Mouse (Mus musculus) liver, adult 2 months (tissue): ENCODE measurements at regions not wholly inside any gene's neighbourhood (a gene's known extent, or its start where the extent isn't known, plus 50 kb on each side); places are given as distances from the start of the nearest gene placed in this dataset.
A peak's percentile ranks its signal among the peaks of the same experiment; 100 is the strongest.

Experiments
- DNase-seq: peaks from one replicate; pipeline ENCODE4 v3.0.0-alpha.2; 2011; ENCODE audit warnings: low read depth, low spot score; ENCODE audit errors: extremely low read depth
- H3K27ac ChIP-seq: fragments of 200-500 bp; replicated peaks from 2 replicates; pipeline ENCODE4 v1.5.1; 2012; ENCODE audit warnings: low read depth, mild to moderate bottlenecking, control low read depth, inconsistent platforms, low read length; ENCODE audit not compliant: insufficient read depth
- H3K27me3 ChIP-seq: fragments of 200-500 bp; 2 replicates; pipeline ENCODE4 v1.6.1; 2012; ENCODE audit warnings: mild to moderate bottlenecking, moderate library complexity, low read length, inconsistent platforms; ENCODE audit not compliant: control insufficient read depth, insufficient read depth
- H3K36me3 ChIP-seq: fragments of 200-500 bp; 2 replicates; pipeline ENCODE4 v1.6.1; 2012; ENCODE audit warnings: low read length, inconsistent platforms; ENCODE audit not compliant: control insufficient read depth, insufficient read depth
- H3K4me1 ChIP-seq: fragments of 200-500 bp; 2 replicates; pipeline ENCODE4 v1.6.1; 2011; ENCODE audit warnings: low read length; ENCODE audit not compliant: control insufficient read depth, insufficient read depth
- H3K4me3 ChIP-seq: fragments of 200-500 bp; 2 replicates; pipeline ENCODE4 v1.5.1; 2011; ENCODE audit warnings: low read depth, mild to moderate bottlenecking, control low read depth, low read length, moderate library complexity; ENCODE audit not compliant: insufficient read depth
- H3K79me2 ChIP-seq: fragments of 200-500 bp; 2 replicates; pipeline ENCODE4 v1.6.1; 2012; ENCODE audit warnings: inconsistent platforms, mild to moderate bottlenecking, low read length, moderate library complexity; ENCODE audit not compliant: control insufficient read depth, insufficient read depth
- H3K9ac ChIP-seq: fragments of 200-500 bp; 2 replicates; pipeline ENCODE4 v1.6.1; 2012; ENCODE audit warnings: low read depth, mild to moderate bottlenecking, control low read depth, inconsistent platforms, low read length
- CTCF ChIP-seq: fragments of 200-500 bp; IDR thresholded peaks from 2 replicates; pipeline ENCODE4 v1.5.1; 2011; ENCODE audit warnings: low read depth, low read length, control low read depth
- POLR2A ChIP-seq: fragments of 200-500 bp; IDR thresholded peaks from 2 replicates; pipeline ENCODE4 v1.6.1; 2011; ENCODE audit warnings: low read length, control low read depth; ENCODE audit not compliant: insufficient read depth; ENCODE audit errors: extremely low read depth
- WGBS: fragments of 180-500 bp; shearing (Covaris S2); methylation state at CpG from one replicate; pipeline ENCODE4 v1.1.7; 2018; 5-methylcytosine and 5-hydroxymethylcytosine counted together

- peak; percentile 6 for DNase-seq
These were observed 249.8 kb downstream of the Dmrt2 start for GRCm38 (mm10) chr19:25922052-25922451.

DNA sequence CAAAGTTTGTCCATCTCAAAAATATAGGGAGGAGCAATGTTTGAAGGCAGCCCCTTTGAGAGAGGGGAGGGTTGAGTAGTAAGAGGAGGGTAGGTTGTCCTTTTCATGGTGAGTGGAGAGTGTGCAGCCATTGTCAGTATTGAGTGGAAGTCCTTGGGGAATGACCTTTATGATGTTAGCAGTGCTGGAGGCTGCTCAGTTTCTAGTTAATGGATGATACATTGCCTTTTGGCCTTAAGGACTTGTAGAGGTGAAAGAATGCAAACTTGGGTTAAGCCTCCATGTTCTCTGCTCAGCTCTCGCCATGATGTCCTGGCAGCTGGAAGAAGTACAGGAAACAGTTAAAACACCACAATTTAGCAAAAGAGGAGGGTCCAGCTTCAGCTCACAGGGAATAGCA is 250.6 kb downstream of the Dmrt2 start:
- Histone ChIP-seq H3K36me3 (no peaks in the 10 kb centered on the region), H3K4me3 (no peak overlapping the region), H3K79me2 (no peaks in the 10 kb centered on the region), H3K9ac (no peak overlapping the region), H3K27ac (no peak overlapping the region), H3K27me3 (no peaks in the 10 kb centered on the region), H3K4me1 (no peaks in the 10 kb centered on the region)
- 68% methylated on average over 1 of the region's 1 CpGs for WGBS
- no peak for DNase-seq
- TF ChIP-seq POLR2A = no peak
- no peak for TF ChIP-seq CTCF

More at GRCm38 (mm10) chr19:25922052-25922451, 249.8 kb downstream of the Dmrt2 start:
- no peaks in the 10 kb centered on the region for H3K4me1 ChIP-seq
- no peak overlapping the region for H3K27ac ChIP-seq
- no peak overlapping the region for H3K9ac ChIP-seq
- TF ChIP-seq POLR2A = no peak
- TF ChIP-seq CTCF = no peak
- no peak overlapping the region for H3K4me3 ChIP-seq
- H3K79me2 ChIP-seq = no peaks in the 10 kb centered on the region
- H3K36me3 ChIP-seq = no peaks in the 10 kb centered on the region
- no peaks in the 10 kb centered on the region for H3K27me3 ChIP-seq

GRCm38 (mm10) chr19:25923727-25924384 is 251.6 kb downstream of the Dmrt2 start:
- Histone ChIP-seq H3K9ac (no peak overlapping the region), H3K79me2 (no peaks in the 10 kb centered on the region), H3K27ac (no peak overlapping the region), H3K4me3 (no peak overlapping the region), H3K36me3 (no peaks in the 10 kb centered on the region), H3K27me3 (no peaks in the 10 kb centered on the region), H3K4me1 (no peaks in the 10 kb centered on the region)
- no peak for TF ChIP-seq CTCF
- TF ChIP-seq POLR2A = no peak
- 86% methylated on average over 10 of the region's 10 CpGs for WGBS
- no peak for DNase-seq

DNA sequence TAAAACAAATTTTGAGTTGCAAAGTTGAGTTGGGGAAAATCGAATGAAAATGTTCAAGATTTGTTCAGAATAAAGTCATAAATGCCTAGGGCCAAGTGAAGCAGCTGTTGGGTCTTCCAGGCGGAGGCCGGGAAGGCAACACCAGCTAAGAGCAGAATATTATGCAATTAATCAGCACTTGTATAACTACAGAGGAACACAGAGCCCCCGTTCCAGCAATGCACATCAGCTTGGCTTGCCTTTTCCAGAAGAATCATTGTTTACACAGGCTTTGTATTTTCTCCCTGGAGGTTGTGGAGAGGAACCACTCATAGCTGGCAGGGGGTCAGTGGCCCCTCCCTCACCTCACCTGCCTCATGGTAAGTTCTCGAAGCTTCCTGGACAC is 252.2 kb downstream of the Dmrt2 start:
- no peak for DNase-seq
- no peak for TF ChIP-seq POLR2A
- no peak for TF ChIP-seq CTCF
- Histone ChIP-seq H3K4me3 (no peak overlapping the region), H3K4me1 (no peaks in the 10 kb centered on the region), H3K27ac (no peak overlapping the region), H3K9ac (no peak overlapping the region), H3K27me3 (no peaks in the 10 kb centered on the region), H3K36me3 (no peaks in the 10 kb centered on the region), H3K79me2 (no peaks in the 10 kb centered on the region)
- WGBS = 71% methylated on average over 5 of the region's 5 CpGs

DNA sequence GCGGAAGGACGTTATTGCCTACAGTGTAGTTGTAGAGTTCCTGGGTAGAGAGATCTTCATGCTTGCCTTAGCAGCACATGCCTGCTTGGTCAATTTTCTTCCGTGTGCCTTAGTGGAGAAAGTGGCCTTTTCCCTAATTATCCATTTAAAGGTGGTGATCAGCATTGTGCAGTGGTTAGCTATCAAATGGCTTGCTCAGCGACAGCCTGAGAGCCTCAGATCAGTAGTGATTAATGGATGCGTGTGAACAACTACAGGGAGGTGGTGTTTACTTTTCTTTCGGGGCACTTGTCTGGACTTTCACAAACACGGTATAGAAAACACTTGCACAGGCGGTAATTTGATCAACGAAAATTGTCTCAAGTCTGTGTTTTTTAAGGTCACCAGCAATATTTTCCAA is 255.0 kb downstream of the Dmrt2 start:
- no peaks in the 10 kb centered on the region for H3K27me3 ChIP-seq
- no peak overlapping the region for H3K4me3 ChIP-seq
- H3K36me3 ChIP-seq = no peaks in the 10 kb centered on the region
- H3K4me1 ChIP-seq = no peaks in the 10 kb centered on the region
- no peak overlapping the region for H3K9ac ChIP-seq
- no peak overlapping the region for H3K27ac ChIP-seq
- 42% methylated on average over 9 of the region's 9 CpGs for WGBS
- H3K79me2 ChIP-seq = no peaks in the 10 kb centered on the region
- TF ChIP-seq POLR2A = no peak
- TF ChIP-seq CTCF = no peak
- no peak for DNase-seq

- Histone ChIP-seq H3K27ac (no peak overlapping the region), H3K79me2 (no peaks in the 10 kb centered on the region), H3K9ac (no peak overlapping the region), H3K36me3 (no peaks in the 10 kb centered on the region), H3K4me3 (no peak overlapping the region), H3K4me1 (no peaks in the 10 kb centered on the region), H3K27me3 (no peaks in the 10 kb centered on the region)
- DNase-seq = no peak
- TF ChIP-seq POLR2A (no peak), CTCF (no peak)
- 20% methylated on average over 9 of the region's 9 CpGs for WGBS
These were observed 265.1 kb downstream of the Dmrt2 start for GRCm38 (mm10) chr19:25937343-25937742.

DNA sequence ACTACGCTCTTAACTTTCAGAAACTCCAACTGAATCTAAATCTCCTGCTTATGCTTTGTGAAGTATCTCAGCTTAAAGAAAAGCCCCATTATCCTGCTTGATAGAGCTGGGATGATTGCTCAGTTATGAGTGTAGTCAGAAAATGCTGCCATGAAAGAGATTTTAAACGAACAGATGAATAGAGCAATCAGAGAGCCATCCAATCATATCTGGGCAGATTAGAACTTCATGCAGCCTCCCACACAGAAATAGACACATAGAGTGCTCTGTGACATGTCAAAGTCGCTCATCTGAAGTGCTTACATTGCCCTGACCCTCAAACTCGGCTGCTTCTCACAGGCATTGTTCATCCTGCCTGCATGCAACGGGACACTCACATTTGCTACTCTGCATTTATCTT is 299.0 kb downstream of the Dmrt2 start:
- Histone ChIP-seq H3K36me3 (no peaks in the 10 kb centered on the region), H3K27me3 (no peaks in the 10 kb centered on the region), H3K4me3 (no peak overlapping the region), H3K9ac (no peak overlapping the region), H3K79me2 (no peaks in the 10 kb centered on the region), H3K4me1 (no peaks in the 10 kb centered on the region), H3K27ac (no peak overlapping the region)
- WGBS = 70% methylated on average over 5 of the region's 5 CpGs
- DNase-seq = no peak
- TF ChIP-seq POLR2A (no peak), CTCF (no peak)
